Mouse (Mus musculus) thymus, postnatal 14 days (tissue): ENCODE results near the gene Fnip1.
"Not testable (repeated sequence)": the region's sequence is repeated elsewhere in the genome, so short reads cannot be mapped to it uniquely, and the experiment has no call there.

Experiments used
- DNase-seq: peaks from one replicate; pipeline ENCODE4 v3.0.0; 2021

The Fnip1 gene

DNA sequence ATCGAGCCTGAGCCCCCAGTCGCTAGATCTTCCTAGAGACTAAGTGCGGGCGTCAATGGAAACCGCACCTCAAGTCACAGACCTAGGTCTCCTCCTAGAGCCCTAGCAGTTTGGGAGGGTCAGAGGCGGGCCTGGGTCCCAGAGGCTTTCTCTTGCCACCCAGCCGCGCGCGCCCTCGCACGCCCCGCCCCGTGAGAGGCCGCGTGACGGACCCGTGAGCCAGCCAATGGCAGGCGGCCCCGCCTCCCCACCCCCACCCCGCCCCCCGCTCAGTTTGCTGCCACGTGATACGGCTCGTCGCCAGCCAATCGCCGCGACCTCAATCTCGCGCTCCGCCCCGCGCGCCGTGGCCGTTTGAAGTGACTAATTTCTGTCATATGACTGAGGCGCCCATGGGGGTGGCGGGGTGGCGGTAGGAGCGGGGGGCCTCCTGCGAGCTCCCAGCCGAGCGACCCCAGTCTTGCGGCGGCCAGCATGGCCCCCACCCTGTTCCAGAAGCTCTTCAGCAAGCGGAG lies at the start of gene Fnip1:
Gene Fnip1 (plus strand): TSS at position 377 of the 515 bp plus-strand sequence.
- peak; percentile 97 for DNase-seq

DNA sequence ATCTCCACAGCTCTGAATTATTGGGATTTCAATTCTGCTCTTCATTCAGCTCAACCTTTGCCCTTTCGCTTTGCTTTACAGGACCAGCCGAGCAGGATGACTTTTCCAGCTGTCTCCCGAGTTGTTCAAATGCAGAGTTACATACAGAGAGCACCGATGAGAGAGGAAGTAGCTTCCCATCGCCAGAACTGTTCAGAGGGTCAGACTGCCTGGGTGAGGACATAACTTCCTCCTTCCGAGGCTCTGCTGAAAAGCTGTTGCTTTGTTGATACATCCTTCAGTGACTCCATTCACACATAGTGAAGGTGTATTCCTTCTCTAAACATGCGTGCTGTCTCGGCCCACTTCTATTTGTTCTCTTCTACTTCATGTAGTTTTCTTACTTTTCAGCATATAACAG lies 47.6 kb upstream of the Fnip1 start:
- no peak for DNase-seq

DNA sequence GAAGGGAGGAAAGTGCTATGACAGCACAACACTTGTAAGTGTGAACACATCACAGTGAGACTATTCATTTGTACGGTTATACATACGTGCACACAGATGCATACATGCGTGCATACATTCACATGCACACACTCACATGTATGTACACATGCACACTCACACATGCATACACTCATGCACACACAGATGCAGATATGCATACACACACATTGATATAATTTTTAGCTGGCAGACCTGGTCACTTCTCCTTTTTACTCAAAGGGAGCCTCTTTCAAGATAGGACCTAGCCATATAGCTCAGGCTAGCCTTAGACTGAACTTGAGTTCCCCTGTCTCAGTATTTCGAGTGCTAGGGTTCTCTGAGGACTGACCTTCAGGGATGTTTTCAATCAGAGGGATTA lies 46.7 kb upstream of the Fnip1 start:
- DNase-seq = no peak

DNA sequence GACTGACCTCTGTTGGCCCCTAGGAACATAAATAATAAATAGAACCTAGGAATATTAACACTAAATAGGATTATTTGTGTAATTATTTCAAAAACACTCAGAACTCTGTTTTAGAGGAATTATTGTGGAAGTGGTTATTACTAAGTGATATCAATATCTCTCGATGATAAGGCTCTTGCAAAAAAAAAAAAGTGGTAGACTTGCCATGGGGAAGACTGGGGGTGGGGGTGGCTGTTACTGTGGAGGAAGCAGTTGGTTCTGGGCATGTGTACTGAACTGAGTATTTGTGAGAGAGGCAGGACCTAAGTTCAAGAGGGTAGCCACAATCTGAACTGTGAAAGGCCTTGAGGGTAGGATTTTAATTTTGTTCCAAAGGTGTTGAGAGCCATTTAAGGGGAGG lies 41.3 kb upstream of the Fnip1 start:
- DNase-seq = no peak

DNA sequence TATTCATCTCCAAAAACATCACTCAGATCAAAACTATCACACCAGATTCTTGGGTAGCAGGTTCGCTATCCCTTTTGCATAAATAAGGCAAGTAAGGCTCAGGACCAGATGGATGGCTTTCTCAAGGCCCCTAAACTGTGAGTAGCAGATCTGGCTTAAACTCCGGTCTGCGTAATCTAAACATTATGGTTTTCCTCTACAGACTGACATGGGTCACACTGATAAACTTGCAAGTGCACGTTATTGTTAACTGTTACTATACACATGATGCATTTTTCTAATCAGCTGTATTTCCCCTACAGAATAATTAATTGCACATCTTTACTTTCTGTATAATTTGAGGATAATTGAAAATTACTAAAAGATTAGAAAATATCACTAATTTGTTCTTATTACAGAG lies 39.9 kb upstream of the Fnip1 start:
- DNase-seq = no peak

DNA sequence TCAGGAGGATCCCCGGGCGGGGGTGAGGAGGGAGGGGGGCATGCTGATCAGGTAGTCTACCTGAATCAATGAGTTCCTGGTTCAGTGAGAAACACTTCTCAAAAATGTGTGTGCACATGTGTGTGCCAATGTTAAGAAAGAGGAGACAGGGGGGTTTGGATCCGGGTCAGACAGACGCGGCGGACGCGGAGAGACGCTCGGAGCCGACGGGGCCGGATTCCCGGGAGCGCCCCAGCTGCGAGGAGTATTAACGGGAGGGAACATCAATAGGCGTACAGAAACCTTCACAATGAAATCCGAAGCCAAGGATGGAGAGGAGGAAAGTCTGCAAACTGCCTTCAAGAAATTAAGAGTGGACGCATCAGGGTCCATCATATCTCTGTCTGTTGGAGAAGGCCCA lies 37.2 kb upstream of the Fnip1 start:
- DNase-seq = not testable (repeated sequence)

DNA sequence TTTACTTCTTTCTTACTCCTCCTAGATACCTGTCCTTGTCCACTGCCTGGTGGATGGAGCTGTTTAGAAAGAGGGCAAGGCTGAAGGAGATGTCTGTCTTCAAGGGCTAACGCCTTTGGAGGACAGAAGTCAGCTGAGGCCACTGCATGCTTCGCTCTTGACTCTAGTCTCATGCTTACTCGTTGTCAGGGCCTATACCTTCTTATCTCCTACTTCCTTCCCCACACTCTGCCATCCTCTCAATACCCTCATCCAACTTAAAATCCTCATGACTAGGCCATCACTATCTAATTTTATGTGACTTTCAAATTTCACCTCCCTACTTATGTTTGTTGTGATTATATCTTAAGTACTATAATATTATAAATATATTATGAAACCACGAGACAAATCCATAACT lies 33.1 kb upstream of the Fnip1 start:
- DNase-seq = no peak

DNA sequence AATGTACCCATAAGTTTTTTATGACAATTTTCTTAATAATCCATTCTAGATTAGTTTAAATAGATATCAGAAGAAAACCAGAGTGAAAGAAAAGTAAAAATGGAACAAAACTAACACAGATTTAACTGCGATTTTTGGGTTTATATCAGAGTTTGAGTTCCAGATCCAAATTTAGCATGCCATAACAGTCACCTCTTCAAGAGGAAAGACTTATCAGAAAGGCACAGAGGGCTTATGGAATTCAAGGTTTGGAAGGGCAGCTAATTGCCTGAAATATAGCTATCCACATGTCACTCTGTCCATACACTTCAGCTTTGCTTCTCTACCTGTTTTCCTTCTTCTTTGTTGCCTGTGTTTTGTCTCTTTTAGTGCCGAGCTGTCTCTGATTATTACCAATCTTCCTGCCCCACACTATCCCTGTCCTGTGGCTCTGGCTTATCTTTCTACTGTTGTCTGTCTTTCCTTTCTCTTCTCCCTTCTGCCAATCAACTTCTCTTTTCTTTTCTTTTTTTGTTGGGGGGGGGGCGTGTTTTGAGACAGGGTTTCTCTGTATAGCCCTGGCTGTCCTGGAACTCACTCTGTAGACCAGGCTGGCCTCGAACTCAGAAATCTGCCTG lies 31.0 kb upstream of the Fnip1 start:
- DNase-seq = no peak

DNA sequence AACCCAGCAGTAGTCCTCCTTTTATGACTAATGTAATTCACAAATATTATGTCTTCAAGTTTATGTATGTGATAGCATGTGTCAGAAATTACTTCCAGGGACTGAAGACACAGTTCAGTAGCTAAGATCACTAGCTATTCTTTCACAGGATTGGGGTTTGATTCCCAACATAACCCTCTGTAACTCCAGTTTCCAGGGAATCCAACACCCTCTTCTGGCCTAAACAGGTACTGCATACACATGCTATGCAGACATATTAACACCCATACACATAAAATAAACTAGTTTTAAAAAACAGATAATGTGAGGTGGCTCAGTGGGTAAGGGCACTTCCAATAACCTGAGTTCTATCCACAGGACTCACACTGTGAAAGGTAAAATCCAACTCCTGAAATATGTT lies 27.4 kb upstream of the Fnip1 start:
- DNase-seq = no peak

DNA sequence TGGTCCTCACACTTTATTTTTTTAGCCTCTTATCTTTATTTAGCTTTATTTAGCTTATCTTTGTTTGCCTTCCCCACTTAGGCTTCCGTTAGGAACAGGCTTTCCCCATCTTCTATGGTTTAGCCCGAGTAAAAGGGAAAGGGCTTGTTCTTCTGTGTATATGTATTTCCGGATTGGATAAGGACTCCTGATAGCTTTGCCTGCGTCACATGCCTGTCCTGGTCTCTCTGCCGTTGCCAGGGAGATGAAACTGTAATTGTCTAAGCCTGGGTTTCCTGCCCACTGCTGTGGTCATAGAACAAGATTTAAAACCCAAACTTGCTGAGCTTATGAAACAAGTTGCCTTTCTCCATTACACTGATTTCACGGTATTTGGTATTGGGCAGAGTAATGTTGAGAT lies 25.0 kb upstream of the Fnip1 start:
- DNase-seq = no peak

DNA sequence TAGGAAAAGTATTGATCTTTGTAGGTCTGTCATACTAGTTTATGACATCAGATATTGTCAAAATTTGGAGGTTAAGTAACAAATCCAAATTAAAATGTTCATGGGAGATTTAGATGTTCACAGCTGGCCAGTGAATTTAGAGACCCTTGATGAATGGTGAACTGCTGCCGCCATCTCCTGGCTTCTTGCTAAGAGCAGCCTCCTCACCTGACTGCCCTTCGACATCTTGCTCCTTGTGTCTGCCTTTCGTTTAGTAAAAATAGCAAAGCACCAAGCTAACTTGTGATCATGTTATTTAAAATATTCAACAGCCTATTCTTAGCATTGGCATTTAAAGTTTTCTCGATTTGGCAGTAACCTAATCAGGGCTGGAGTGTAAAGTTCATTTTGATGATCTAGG lies 15.0 kb upstream of the Fnip1 start:
- DNase-seq = no peak

DNA sequence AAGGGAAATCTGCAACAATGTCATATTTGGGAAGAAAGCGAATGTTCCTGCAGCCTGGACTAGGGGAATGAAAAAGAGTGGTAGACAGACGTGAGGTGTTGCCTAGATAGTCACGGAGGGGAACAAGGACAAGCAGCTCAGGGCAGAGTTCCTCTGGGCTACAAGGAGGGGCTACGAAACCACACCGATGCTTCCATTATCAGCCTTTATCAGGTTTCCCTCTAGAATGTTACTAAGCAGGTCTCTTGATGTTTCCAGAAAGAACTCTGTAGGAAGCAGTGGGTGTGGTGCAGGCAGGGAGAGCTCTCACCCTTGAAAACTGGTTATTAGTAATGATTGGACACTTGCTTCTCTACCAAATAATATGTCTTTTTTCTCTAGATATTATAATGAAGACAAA lies 11.7 kb upstream of the Fnip1 start:
- DNase-seq = no peak

DNA sequence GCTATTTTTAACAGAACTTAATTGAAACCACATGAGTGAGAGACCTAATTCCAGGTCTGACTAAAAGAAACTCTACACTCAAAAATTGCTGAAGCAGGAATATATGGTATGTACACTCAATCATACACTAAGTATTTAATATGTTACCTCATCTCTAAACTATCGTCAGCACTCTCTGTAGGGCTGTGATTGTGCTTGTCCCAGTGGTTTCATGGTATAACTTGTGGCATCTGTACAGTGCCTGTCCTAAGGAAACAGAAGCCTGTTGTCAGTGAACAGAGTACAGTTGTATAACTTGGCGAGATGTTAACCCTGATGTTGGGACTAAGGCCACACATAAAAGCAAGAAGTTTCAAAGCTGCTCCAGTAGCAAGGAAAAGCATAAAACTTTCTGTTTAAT lies 10.9 kb upstream of the Fnip1 start:
- no peak for DNase-seq

DNA sequence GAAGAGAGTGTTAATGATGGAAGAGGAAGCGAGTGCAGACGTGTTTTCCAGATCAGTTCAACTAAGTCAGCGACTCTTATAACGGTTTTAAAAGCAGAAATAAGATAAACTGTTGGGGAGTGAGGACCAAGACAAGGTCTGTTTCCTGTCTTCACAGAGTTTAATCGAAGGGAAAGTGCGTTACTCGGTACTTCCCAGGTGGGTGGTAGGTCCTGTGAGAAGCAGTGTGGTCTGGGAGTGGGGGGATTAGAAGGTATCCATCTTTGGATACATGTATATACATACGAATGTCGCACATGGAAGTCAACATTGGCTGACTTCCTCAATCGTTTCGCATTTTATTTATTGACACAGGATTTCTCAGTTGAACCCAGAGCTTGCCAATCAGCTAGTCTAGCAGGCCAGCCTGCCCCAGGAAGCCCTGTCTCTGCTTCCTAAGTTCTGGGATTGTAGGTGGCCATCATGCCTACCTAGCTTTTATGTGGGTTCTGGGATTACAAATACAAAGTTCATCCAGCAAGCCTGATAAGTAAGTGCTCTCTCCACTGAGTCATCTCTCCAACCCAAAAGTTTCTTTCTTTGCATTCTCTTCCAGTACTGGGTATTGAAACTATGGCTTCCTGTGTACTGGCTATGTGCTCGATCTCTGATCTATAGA lies 10.2 kb upstream of the Fnip1 start:
- DNase-seq = no peak

DNA sequence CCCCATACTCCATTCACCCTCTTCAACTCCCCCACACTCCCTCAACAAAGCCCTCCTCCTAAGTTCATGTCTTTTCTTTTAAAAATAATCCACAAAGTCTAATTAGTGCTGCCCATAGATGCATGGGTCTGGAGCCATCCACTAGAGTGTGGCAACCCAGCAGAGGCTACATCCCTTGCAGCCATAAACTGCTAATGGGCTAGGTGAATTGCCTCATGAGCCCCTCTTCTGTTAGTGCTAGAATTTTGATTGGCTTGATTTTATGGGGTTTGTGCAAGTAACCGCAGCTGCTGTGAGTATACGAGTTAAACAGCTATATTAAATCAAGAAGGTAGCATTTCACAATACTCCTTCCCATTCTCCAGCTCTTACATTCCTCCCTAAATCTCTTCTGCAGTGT lies 8.8 kb upstream of the Fnip1 start:
- no peak for DNase-seq

DNA sequence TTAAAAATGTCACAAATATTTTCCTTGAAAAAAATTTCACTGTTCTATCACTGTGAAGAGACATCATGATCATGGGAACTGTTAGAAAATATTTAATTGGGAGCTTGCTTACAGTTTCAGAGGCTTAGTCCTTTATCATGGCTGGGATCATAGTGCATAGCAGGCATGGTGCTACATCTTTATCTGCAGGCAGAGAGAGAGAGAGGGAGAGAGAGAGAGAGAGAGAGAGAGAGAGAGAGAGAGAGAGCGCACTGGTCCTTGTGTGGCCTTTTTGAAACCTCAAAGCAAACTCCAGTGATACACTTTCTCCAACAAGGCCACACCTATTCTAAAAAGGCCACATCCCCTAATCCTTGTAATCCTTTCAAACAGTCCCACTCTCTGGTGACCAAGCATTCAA lies 2.2 kb upstream of the Fnip1 start:
- DNase-seq = no peak

DNA sequence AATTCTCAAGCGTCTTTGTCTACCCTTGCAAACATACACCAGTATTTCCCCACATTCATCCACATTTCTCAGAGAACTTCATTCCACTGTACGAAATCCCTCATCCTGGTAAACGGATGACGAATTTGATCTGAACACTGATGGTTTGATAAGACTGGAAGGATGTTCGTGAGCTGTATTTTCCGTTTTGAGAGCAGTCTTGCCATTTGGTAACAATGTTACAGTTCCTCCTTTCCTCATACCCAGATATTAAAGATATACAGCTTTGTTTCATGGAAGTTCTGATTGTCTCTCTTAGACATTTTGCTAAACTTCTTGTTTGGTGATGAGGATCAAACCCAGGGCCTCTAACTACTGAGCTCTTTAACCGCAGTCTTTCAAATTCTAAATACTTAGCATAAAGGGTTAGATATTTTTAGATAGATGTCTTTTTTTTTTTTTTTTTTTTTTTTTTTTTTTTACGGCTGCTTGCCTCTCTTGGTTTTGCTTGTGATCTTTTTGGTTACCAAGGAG lies 633 bp upstream of the Fnip1 start:
- DNase-seq = no peak

DNA sequence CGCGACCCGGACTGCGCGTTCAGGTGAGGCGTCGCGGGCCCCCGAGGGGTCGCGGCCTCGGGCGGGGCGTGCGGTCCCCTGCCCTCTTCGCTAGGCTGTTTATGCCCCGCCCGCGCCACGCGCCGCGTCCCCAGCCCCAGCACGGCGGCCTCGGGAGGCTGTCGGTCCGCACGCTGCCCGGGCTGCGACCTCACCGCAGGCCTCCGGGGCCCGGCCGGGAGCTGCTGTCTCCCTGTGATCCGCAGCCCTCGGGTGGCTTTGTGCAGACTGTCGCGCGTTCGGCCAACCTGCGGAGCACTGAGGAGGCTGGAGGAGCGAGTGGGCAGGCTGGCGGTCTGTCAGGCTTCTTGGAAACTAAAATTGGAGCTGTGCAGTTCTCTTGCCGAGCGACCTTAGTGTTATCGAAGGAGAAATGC lies 375 bp downstream of the Fnip1 start:
- peak; percentile 69 for DNase-seq

DNA sequence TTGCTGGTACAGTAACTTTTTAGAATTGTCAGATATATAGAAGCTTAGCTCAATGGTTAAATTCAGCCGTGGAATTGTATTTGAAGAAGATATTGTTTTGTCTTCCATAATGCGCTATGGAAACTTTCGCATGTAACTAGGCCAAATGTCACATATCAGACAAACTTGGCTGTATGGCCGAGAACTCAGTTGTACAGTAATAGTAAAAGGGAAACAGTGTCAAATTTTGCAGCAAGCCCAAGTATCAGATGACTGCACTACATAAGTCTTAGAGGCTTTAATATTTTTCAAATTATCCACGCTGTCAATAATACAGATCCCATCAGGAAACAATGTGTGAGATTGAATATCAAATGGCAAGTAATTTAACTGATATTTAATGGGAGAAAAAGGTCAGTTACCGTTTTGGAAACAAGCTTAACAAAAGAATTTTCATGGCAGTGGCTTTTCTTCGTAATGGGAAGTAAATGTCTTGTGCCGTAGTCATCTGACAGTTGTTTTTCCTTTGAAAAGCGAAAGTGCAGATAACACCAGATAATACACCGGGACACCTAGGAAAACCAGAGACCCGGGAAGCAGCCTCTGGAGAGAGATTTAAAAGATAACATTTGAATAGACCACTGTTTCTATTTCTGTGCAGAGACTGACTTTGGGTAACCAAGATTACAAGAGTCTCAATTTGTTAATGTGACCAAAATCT lies 1.1 kb downstream of the Fnip1 start:
- no peak for DNase-seq

DNA sequence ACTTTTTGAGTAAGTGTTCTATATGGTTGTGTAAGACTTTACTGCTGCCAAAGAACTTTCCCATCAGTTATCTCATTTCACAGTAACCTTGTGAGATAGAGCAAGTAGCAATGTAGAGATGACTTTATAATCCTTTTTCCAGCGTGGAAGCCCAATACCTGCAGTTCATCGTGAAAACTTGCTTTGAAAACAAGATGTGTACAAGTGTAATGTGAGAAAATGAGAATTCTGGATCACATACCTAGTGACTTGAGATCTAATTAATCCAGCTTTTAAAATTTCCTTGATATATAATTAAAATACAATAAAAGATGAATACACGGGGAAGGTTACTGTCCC lies 1.7 kb downstream of the Fnip1 start:
- DNase-seq = no peak

DNA sequence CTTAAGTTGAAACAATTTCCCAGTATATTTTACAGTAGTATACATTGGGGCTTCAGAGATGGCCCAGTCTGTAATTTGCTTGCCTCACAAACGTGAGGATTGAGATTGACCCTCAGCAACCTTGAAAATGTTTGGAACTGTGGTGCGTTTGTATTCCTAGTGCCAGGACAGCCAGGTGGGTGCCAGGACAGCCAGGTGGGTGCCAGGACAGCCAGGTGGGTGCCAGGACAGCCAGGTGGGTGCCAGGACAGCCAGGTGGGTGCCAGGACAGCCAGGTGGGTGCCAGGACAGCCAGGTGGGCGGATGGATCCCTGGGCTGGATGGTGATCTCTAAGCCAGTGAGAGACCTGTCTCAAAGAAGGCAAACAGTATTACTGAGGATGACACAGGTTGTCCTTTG lies 12.8 kb downstream of the Fnip1 start:
- DNase-seq = not testable (repeated sequence)

DNA sequence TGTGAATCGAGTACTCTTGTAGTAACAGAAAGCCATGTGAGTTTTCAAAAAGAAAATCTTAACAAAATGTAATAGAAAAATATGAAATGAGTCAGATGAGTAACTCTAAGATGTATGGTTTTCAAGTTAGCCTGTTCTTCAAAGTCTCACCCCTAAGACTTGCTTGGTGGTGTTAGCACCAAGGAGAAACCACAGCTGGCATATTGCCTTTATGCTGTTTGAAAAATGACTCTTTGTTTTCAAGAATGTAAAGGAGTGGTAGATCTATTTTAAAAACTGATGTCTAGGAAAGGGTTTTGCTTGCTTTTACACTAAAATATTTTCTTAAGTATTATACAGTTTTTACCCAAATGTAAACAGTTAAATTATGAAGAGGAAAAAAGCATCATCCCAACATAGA lies 16.5 kb downstream of the Fnip1 start:
- no peak for DNase-seq

DNA sequence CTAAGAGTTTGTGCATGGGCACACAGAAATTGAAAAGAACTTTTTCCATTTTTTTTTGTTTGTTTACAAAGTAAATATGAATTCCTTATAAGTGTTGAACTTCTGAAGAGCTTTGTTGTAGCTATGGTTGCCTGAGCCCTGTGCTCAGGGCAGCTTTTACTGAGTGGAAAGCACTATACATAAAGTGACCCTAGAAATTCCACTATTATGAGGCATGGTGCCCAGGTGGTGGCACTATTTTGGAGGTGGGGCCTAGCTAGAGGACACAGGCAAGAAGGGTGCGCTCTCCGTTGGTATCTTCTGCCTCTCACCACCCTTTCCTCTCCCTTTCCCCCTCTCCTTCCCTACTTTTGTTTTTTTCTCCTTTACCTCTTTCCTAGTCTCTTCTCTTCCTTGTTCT lies 18.9 kb downstream of the Fnip1 start:
- DNase-seq = no peak

DNA sequence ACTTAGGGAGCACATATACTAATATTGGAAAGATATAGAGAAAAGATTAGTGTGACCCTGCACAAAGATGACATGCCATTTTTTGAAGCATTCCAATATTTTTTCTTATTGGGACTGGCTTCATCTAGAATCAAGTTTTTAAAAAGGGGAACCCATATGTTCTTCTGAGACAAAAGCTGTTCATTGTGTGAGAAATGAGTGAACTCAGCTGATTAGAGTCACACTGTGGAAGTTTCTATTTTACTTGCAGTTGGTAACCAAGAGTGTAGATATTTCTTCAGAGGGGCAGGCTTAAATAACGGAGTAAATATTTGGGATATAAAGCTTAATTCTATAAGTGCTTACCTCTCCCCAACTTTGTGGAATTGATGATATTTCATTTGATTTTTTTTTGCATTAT lies 20.2 kb downstream of the Fnip1 start:
- DNase-seq = no peak
